Mouse (Mus musculus): ENCODE measurements around the gene Capn3. TPM values are rescaled to one million over a fixed set of nuclear protein-coding genes. Genes with fewer than 3 reads are reported as not detected.

The Capn3 gene
- polyA plus RNA-seq (2012; rRNA removed; ENCODE audit: low replicate concordance) = 1.6 and 25.4 TPM in 2 replicates

DNA sequence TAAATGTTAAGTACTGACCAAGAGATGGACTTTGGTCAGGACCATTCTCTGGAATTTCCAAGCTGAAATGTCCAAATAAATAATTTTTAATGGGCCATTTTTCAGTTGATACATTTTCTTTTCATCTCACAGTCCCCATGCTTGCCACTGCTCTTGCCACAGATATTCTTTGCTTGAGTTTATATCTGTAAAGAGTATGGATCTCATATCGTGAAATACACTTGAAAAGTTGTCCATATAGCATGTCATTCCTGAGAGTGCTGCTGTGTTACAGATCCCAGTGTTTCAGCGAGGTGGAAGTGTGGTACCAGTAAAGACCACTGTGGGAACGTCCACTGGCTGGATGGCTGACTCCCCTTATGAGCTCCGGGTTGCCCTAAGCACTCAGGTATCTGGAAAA, at the start of gene Capn3:
Gene Capn3, plus strand, starts transcription at position 301 of the 400 bp plus-strand sequence.

Other genes with a start within 250 kb of the Capn3 start
- 5.9 TPM in 1 of 2 replicates, not detected in the other for gene Pla2g4e, start 210.7 kb upstream of the Capn3 start, polyA plus RNA-seq (2012; rRNA removed; ENCODE audit: low replicate concordance)
- gene Pla2g4d, start 166.8 kb upstream of the Capn3 start, polyA plus RNA-seq (2012; rRNA removed; ENCODE audit: low replicate concordance) = 0.03 TPM in 1 of 2 replicates, not detected in the other
- 1.4 and 2.0 TPM in 2 replicates for gene Pla2g4f, start 141.9 kb upstream of the Capn3 start, polyA plus RNA-seq (2012; rRNA removed; ENCODE audit: low replicate concordance)
- 25.7 and 32.2 TPM in 2 replicates for gene Vps39, start 102.9 kb upstream of the Capn3 start, polyA plus RNA-seq (2012; rRNA removed; ENCODE audit: low replicate concordance)
- gene Ganc, start 52.1 kb upstream of the Capn3 start, polyA plus RNA-seq (2012; rRNA removed; ENCODE audit: low replicate concordance) = 17.6 and 27.6 TPM in 2 replicates
- 6.5 and 18.1 TPM in 2 replicates for gene Tmem87a, start 51.9 kb upstream of the Capn3 start, polyA plus RNA-seq (2012; rRNA removed; ENCODE audit: low replicate concordance)
- gene Zfp106, start 107.8 kb downstream of the Capn3 start, polyA plus RNA-seq (2012; rRNA removed; ENCODE audit: low replicate concordance) = 51.8 and 142 TPM in 2 replicates
- 3.6 and 12.2 TPM in 2 replicates for gene Snap23, start 111.7 kb downstream of the Capn3 start, polyA plus RNA-seq (2012; rRNA removed; ENCODE audit: low replicate concordance)
- gene Haus2, start 153.4 kb downstream of the Capn3 start, polyA plus RNA-seq (2012; rRNA removed; ENCODE audit: low replicate concordance) = 1.3 and 3.4 TPM in 2 replicates
- gene Lrrc57, start 153.5 kb downstream of the Capn3 start, polyA plus RNA-seq (2012; rRNA removed; ENCODE audit: low replicate concordance) = 5.2 and 12.1 TPM in 2 replicates
- gene Stard9, start 173.1 kb downstream of the Capn3 start, polyA plus RNA-seq (2012; rRNA removed; ENCODE audit: low replicate concordance) = 8.2 and 18.1 TPM in 2 replicates